Mouse (Mus musculus) heart, adult 2 months (tissue): ENCODE results near the gene Nop10. TPM values are rescaled to one million over a fixed set of nuclear protein-coding genes. Genes with fewer than 3 reads are reported as not detected.

Experiments used
- DNase-seq, 2 experiments: peaks; one replicate each; pipeline ENCODE4 v3.0.0; 2021
- H3K27ac ChIP-seq: fragments of 200-600 bp; 2 replicates; pipeline ENCODE4 v1.8.1; 2022
- H3K27me3 ChIP-seq: fragments of 200-500 bp; 2 replicates; pipeline ENCODE4 v1.6.1; 2012; ENCODE audit warnings: mild to moderate bottlenecking, low read length, inconsistent platforms, mixed read lengths; ENCODE audit not compliant: control insufficient read depth, insufficient read depth
- H3K36me3 ChIP-seq: fragments of 200-500 bp; 2 replicates; pipeline ENCODE4 v1.6.1; 2012; ENCODE audit warnings: low read length, inconsistent platforms; ENCODE audit not compliant: control insufficient read depth, insufficient read depth
- H3K4me1 ChIP-seq: fragments of 200-500 bp; 2 replicates; pipeline ENCODE4 v1.6.1; 2011; ENCODE audit warnings: low read length; ENCODE audit not compliant: control insufficient read depth, insufficient read depth
- H3K4me3 ChIP-seq: fragments of 200-600 bp; 2 replicates; pipeline ENCODE4 v1.8.1; 2022
- H3K79me2 ChIP-seq: fragments of 200-500 bp; replicated peaks from 2 replicates; pipeline ENCODE4 v1.6.1; 2012; ENCODE audit warnings: mild to moderate bottlenecking, inconsistent platforms, low read length, moderate library complexity, mixed read lengths; ENCODE audit not compliant: control insufficient read depth, insufficient read depth
- H3K9ac ChIP-seq: fragments of 200-500 bp; 2 replicates; pipeline ENCODE4 v1.6.1; 2012; ENCODE audit warnings: low read depth, mild to moderate bottlenecking, control low read depth, inconsistent platforms, low read length, mixed read lengths
- CTCF ChIP-seq: fragments of 200-600 bp; IDR thresholded peaks from 2 replicates; pipeline ENCODE4 v1.8.1; 2022; ENCODE audit warnings: antibody characterized with exemption, mild to moderate bottlenecking, moderate library complexity
- EP300 ChIP-seq: fragments of 200-500 bp; IDR thresholded peaks from 2 replicates; pipeline ENCODE4 v1.6.1; 2011; ENCODE audit warnings: low read depth, low read length, control low read depth; ENCODE audit not compliant: insufficient read depth
- POLR2A ChIP-seq: fragments of 200-500 bp; IDR thresholded peaks from 2 replicates; pipeline ENCODE4 v1.6.1; 2011; ENCODE audit warnings: mild to moderate bottlenecking, low read depth, low read length, control low read depth; ENCODE audit not compliant: insufficient read depth
- WGBS: fragments of 180-500 bp; shearing (Covaris S2); methylation state at CpG from one replicate; pipeline ENCODE4 v1.1.7; 2018; 5-methylcytosine and 5-hydroxymethylcytosine counted together
- intact Hi-C: fragments of 180-260 bp; cut with DNase I; formaldehyde crosslinking; loops from one replicate; pipeline ENCODE4 v1.15.1; 2025
- polyA plus RNA-seq: library from polyadenylated mRNA; depleted of rRNA; stranded (reverse); fragments of >200 nt; gene quantifications from 2 replicates; pipeline ENCODE4 v1.2.3, GENCODE M21; 2012
- total RNA-seq, 2 experiments: library from RNA; stranded (reverse); gene quantifications; 2 replicates each; pipeline ENCODE4 v1.2.3; 2021

Gene Nop10
- total and polyA plus RNA-seq, 3 experiments: 61.8 to 89.0 (median 65.4) TPM

DNA sequence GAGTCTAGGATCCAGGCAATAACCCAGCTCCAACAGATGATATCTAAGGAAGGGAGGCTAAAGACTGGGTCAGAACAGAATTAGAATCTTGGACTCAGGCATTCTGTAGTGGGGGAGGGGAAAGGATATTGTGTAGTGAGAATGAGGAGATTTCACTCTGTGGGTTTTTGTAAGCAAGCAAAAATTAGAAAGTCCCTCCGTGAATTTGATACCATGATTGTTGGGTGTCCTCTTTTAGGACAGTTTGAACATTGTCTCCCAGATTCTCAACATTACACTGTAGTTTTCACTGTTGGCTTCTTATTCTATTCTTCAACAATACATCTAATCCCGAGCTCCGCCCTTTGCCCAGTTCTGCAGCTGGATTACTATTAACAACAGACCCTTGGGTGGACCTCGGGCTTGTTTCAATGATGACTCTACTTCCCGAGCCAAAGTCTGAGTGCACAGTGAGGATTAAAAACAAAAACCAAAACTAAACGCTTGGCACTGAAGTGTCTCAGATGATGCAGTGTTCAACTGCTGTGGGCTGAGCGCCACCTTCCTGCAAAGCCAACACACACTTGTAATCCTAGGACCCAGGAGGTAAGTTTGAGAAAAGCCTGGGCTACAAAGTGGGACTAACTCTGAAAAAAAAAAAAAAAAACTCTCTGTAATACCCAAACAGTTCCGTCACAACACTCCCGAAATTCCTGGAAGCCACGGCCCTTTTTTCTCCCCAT lies 2.3 kb upstream of the Nop10 start, which contains the start of gene Nutm1:
Gene Nutm1, minus strand, starts transcription at position 51 of the 722 bp plus-strand sequence.
- TF ChIP-seq POLR2A (no peak), CTCF (peak; percentile 25; the same call in 1 of the 2 replicates)
- Histone ChIP-seq H3K27me3 (no peaks in the 10 kb centered on the region), H3K4me1 (no peaks in the 10 kb centered on the region; the same call in 1 of the 2 replicates), H3K4me3 (no peak within 1 kb of the TSS), H3K27ac (no peak within 1 kb of the TSS), H3K36me3 (no peaks in the 10 kb centered on the region), H3K9ac (no peak within 1 kb of the TSS), H3K79me2 (no peaks in the 10 kb centered on the region)
- peak in 1 of 2 experiments; percentile 27 for DNase-seq
- intact Hi-C loops: loop anchor here (5.0 kb wide), 1 partner anchor 62 kb away; no protein-coding TSS in a partner anchor
- 60% methylated on average over 10 of the region's 10 CpGs for WGBS

DNA sequence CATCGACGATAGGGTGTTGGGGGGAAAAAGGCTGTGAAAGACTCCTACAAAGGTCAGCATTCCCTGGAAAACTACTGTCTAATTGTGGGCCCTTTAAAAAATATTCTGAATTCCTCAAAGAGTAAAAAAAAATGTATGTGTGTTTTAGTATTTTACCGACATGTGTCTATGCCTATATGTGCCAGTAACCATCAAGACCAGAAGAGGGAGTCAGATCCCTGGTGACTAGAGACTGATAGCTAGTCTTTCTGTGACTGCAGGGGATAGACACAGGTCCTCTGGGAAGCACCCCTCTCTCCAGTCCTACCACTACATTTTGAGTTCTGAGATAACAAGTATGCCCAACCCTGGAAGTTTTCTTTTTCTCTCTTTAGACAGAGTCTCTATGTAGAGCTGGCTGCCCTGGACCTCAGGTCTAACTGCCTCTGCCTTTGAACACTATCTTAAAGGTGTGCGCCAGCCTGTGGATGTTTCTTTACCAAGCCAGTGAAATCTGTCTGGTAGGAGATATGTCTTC lies 1.1 kb downstream of the Nop10 start:
- Histone ChIP-seq H3K27ac (no peak overlapping the region; the same call in 1 of the 2 replicates), H3K36me3 (no peaks in the 10 kb centered on the region), H3K79me2 (no peaks in the 10 kb centered on the region), H3K4me3 (peak overlapping the region; percentile 60), H3K9ac (no peak overlapping the region), H3K4me1 (no peaks in the 10 kb centered on the region; the same call in 1 of the 2 replicates), H3K27me3 (no peaks in the 10 kb centered on the region)
- intact Hi-C loops: loop anchor here (10.0 kb wide), 1 partner anchor 222 kb away; the partner anchor contains the start of gene Chrm5
- TF ChIP-seq CTCF (peak; percentile 52), POLR2A (no peak), EP300 (no peak)
- WGBS: 28% methylated on average over 4 of the region's 4 CpGs
- DNase-seq: no peak

DNA sequence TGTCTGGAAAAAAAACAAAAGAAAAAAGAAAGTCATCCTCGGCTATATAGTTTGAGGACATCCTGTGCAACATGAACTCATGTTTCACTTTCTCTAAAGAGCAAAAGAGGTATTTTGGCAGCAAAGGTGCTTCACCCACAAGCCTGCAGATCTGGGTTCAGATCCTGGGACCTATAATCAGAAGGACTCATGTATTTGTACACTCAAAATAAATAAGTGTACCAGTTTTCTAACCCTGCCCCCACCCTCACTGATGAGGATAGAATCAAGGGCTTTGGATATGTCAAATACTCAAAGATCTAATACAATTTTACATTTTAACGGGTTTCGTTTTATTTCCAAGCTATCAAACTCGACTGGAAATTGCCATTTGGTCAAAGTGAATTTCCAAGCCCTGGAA lies 2.6 kb downstream of the Nop10 start:
- H3K4me3 ChIP-seq: no peak overlapping the region
- no peaks in the 10 kb centered on the region for H3K27me3 ChIP-seq
- peaks cover 3% of the 10 kb centered on the region for H3K4me1 ChIP-seq
- H3K79me2 ChIP-seq: no peaks in the 10 kb centered on the region
- peaks cover 2% of the 10 kb centered on the region; the same call in 1 of the 2 replicates for H3K36me3 ChIP-seq
- no peak for DNase-seq
- H3K27ac ChIP-seq: no peak overlapping the region
- WGBS: 67% methylated on average over 4 of the region's 4 CpGs
- H3K9ac ChIP-seq: no peak overlapping the region
- no peak for TF ChIP-seq CTCF
- intact Hi-C loops: loop anchor here (2.0 to 10.0 kb wide), 2 partner anchors 74 to 220 kb away; partner anchors contain the start of gene Chrm5

DNA sequence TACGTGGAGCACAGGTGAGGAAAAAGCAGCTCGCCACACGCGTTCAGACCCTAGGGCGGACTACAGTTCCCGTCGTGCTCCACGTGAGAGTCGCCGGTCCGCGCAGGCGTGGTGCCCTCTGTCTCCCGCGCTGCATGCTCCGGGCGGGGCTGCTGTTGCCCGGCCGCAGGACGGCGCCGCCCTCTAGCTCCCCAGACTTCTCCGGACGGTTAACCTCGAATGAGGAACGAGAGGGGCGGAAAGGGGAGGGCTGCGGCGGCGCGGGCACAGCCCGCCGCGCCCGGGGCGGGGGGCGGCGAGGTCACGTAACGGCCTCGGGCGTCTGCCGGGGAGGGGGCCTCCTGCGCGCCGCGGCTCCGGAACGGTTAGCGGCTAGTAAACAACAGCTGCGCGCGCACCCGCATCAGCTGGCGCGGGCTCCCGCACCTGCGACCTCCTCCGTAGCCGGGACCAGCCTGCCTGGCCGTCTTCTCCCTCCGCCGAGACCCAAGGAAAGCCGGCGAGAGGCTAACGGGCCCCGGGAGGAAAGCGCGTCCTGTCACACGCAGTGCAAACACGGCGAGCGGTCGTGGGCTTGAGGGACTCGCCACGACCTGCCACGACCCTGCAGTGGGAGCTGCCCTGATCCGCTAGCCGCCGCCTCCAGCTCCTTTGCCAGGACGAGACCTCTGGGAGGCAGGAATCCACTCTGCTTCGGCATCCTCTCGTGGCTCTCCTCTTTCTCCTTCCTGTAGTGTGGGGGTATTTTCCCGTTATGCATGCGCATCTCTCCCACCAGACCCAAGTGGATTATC lies 3.9 kb downstream of the Nop10 start, which contains the start of gene Slc12a6:
Gene Slc12a6, plus strand, starts transcription at position 378 of the 794 bp plus-strand sequence.
- peaks cover 6% of the 10 kb centered on the region for H3K4me1 ChIP-seq
- DNase-seq: peak; percentile 94 to 96
- 1% methylated on average over 77 of the region's 85 CpGs for WGBS

DNA sequence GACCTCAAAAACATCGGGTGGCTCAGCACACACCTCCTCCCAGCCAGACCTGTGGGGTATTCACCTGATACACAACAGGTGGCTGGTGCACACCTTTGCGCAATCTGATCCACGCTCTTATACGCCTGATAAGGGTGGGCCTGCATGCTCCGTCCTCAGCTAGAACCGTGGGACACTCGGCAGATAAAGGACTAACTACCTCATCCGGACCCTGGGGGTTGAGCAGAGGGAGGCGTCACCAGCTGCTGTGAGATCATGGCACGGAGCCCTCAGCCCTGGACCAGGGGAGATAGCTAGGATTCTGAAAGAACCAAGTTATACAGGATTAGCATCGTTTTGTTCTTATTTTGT lies 4.5 kb downstream of the Nop10 start, which contains the start of gene Gm21985:
Gene Gm21985, plus strand, starts transcription at position 73 of the 351 bp plus-strand sequence.
- H3K36me3 ChIP-seq: peaks cover 7% of the 10 kb centered on the region
- TF ChIP-seq POLR2A: 0 out of 2 replicates have a peak, but pooled peaks have one; percentile 30
- TF ChIP-seq EP300: no peak
- H3K79me2 ChIP-seq: no peaks in the 10 kb centered on the region
- H3K4me3 ChIP-seq: peak within 1 kb of the TSS; percentile 67
- no peaks in the 10 kb centered on the region for H3K27me3 ChIP-seq
- WGBS: 1% methylated on average over 11 of the region's 11 CpGs
- H3K4me1 ChIP-seq: peaks cover 6% of the 10 kb centered on the region
- peak within 1 kb of the TSS; percentile 85 for H3K9ac ChIP-seq
- DNase-seq: peak; percentile 76 to 78
- intact Hi-C loops: loop anchor here (2.0 to 10.0 kb wide), 4 partner anchors 17 to 219 kb away; partner anchors contain the start of genes Chrm5 and Emc7
- H3K27ac ChIP-seq: peak within 1 kb of the TSS; percentile 99

More for the DNA sequence above, 3.9 kb downstream of the Nop10 start, which contains the start of gene Slc12a6:
- intact Hi-C loops: loop anchor here (2.0 to 10.0 kb wide), 5 partner anchors 17 to 219 kb away; partner anchors contain the start of genes Chrm5 and Emc7
- Histone ChIP-seq H3K4me3 (peak within 1 kb of the TSS; percentile 67), H3K9ac (peak within 1 kb of the TSS; percentile 85), H3K36me3 (peaks cover 6% of the 10 kb centered on the region), H3K79me2 (no peaks in the 10 kb centered on the region), H3K27me3 (no peaks in the 10 kb centered on the region), H3K27ac (peak within 1 kb of the TSS; percentile 99)
- TF ChIP-seq EP300: 0 out of 2 replicates have a peak, but pooled peaks have one; percentile 7
- TF ChIP-seq POLR2A: no peak; the same call in 1 of the 2 replicates
- TF ChIP-seq CTCF: peak; percentile 54
